Mouse (Mus musculus) lung, postnatal 36 days (tissue): ENCODE measurements around the gene Wbp2nl.

ENCODE experiments used
- DNase-seq: peaks from one replicate; pipeline ENCODE4 v3.0.0; 2022; ENCODE audit warnings: mixed read lengths

The Wbp2nl gene

GRCm38 (mm10) chr15:82298764-82299561 is at the start of gene Wbp2nl:
Gene Wbp2nl (plus strand): TSS chr15:82298954.
- DNase-seq = peak; percentile 5

- no peak for DNase-seq
Observed at GRCm38 (mm10) chr15:82251579-82251978, 47.2 kb upstream of the Wbp2nl start.

DNA sequence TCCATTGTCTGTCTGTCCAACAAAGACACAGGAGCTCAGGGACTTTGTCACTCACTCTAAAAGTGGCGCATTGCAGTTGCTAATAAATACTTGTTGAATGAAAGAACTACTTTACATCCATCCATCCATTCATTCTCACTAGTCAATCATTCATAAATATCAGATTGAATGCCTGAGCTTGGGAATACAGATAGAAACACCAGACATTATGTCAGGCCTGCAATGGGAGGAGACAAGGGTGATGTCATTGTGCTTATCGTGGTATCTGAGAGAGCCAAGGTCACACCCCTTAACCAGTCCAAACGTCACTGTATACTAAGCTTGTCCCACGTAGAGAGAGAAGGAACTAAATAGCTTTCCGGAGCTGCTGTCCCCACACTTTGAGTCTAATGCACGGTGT is 46.7 kb upstream of the Wbp2nl start, which contains the start of gene 1500009C09Rik:
1500009C09Rik (plus strand) TSS at position 301 of the 400 bp plus-strand sequence.
- DNase-seq = no peak

GRCm38 (mm10) chr15:82255248-82255647 is 43.5 kb upstream of the Wbp2nl start:
- DNase-seq = no peak

DNA sequence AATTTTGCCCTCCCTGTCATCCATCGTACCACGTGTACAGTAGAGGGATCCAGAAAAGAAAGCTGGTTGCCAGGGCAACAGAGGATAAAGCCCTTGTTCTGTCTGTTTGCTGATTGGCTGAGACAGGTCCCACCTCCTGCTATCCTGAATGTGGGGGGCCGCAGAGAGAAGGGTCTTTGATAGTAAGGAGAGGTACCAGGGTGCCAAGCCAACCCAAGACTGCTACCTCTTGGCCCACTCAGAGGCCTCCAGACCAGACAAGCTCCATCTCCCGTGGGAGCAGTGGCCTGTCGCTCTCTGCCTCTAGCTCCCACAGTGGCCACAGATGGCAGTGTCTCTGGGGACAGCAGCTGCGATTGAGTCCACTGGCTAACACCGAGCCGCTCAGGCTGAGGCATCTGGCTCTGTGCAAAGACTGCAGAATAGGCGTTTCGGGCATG is 42.8 kb upstream of the Wbp2nl start:
- no peak for DNase-seq

DNA sequence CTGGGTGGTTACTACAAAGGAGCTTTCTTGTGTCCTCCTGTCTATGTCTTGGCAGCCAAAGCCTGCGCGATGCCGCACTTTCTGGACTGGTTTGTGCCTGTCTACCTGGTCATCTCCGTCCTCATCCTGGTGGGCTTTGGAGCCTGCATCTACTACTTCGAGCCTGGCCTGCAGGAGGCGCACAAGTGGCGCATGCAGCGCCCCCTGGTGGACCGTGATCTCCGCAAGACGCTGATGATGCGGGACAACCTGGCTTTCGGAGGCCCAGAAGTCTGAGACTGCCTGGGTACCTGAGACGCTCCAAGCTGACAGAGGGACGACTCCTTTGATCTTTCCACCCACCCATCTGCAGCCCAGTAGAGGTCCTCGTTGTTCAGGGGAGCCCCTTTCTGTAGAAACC is 39.2 kb upstream of the Wbp2nl start:
- peak; percentile 68 for DNase-seq

DNA sequence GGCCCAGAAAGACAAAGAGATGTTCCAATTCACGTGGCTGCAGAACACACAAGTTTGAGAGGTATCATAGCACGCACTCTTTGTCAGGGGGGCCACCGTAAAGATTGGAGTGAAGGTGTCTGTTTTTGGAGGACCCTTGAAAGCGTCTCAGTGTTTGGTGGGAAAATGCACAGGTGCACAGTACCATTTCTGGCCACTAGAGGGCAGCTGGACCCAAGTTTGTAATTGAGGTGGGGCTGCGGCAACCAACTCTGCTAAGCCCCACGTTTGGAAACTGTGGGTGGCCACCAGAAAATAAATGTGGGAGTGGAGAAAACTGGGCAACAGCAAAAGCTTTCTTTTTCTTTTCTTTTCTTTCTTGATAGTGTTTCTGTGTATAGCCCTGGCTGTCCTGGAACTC is 32.4 kb upstream of the Wbp2nl start:
- DNase-seq = peak; percentile 79

DNA sequence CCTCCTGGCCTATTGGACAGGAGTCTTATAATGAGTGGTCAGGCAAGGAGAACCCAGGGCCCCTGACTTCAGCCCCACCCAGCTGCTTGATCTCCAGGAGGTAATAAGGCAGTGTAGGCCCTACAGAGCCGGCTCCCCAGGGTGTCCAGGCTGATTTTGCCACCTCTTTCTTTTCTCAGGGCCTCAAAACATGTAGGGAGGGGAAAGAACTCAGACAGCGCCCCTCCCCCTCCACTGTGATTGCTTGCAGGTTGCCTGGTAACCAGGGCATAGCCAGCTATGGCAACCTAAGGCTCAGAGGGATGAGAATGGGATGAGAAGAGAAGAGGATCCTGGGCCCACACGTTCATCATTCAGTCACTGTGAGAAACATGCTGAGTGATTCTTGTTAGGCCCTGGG is 30.6 kb upstream of the Wbp2nl start:
- DNase-seq = no peak

DNA sequence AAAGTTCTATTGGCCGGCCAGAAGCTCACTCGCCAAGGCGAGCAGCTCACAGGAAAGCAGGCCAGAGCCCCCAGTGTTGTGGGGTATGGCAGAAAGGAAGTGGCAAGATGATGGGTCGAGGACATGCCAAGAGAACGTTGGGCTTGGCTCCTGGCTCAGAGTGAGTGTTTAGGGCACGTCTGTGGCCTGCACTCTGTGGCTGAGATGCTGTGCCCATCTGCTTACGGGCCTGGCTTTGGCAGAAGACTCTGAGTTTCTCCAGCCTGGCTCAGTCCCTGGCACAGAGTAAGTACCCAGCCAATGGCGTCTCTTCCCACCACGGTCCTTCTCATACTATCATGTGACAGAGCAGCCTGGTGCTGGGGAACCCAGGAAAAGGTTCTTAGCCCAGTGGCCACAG is 30.0 kb upstream of the Wbp2nl start:
- DNase-seq = no peak

DNA sequence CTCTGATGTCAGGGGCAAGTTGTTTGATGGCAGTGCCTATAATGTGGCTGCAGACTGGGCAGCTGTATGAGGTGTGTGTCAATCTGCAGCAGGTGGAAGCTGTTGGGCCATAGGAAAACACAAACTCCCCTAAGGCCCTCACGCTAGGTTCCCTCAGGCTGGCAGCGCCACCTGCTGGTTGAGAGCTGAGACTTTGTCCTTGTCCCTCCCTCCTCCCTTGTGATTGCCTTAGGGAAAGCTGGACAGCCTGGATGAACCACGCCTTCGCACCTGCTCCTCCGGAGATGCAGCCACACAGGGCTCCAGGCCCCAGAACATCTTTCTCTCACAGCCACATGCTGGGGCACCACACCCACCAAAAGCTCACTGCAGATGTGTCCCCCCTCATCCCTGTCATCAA is 27.6 kb upstream of the Wbp2nl start:
- DNase-seq = peak; percentile 62

GRCm38 (mm10) chr15:82272295-82272694 is 26.5 kb upstream of the Wbp2nl start:
- DNase-seq = no peak

DNA sequence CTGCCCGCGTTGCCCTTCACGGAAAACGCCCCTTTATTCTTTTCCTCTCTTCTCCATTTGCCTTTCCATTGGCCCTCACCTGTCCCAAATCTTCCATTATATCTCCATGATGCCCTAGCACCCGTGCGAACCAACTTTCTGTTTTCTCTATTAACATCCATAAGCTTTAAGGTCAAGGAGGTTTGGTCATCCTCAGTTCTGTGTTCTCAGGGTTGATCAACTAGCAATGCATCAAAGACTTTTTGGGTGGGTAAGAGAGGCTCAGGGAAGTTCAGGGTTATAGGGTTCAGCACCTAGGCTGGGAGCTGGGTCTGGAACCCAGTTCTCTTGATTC is 24.2 kb upstream of the Wbp2nl start, which contains the start of gene Sept3:
Sept3 (plus strand) TSS at position 301 of the 334 bp plus-strand sequence.
- no peak for DNase-seq

DNA sequence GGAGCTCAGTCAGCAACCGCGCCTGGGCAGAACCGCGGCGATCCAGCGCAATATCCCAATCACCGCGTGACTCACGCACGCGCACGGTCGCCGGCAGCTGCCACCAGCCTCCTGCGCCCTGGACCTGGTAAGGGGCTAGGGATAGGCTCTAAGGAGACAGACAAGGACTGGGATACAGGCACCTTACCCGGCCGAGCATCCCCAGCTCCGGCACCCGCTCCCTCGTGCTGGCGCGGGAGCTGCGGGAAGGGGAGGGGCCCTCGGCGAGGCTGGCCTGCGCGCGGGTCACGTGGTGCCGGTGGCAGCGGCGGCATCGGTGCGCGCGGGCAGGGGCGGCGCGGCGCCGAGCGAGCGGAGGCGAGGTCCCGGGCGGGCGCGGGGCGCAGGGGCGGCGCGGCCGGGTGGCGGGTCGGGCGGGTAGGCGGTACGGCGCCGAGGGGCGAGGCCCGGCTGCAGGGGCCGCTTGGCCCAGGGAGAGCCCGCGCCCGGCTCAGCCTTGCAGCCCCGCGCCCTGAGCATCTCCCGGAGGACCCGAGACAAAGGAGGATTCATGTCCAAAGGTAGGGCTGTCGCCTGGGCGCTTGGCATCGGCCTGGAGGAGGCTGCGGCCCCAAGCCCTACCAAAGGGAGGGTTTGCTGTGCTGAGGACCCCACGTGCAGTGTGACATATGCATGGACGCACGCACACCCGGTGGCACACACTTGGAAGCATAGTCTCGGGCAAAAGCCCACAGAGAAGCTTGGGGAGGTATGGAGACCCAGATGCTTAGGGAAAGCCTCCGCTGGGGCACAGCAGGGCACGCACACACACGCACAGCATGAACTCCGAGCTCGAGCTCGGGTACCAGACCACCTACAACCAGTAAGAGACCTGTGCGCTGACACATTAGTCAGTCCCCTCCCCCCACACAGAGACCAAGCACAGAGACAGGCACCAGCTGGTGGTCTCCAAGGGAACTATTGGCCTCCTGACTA is 23.5 kb upstream of the Wbp2nl start:
- peak; percentile 7 for DNase-seq

DNA sequence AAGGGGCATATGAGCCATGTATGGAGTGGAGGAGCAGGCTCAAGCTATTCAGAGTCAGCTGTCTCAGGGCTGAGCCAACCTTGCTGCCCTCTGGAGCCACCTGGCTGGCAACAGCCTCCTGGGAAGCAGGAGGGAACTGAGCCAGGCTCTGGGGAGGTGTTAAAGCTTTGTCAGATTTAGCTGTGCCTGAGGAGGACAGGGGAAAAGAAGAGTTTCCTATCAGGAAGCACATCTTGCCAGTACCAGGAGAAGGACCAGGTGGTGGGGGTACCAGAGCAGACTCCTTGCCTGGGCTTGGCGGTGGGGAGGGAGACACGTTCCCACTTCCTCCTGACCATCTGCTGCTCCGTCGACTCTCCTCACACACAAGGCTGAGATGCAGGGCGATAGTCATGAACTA is 21.2 kb upstream of the Wbp2nl start:
- no peak for DNase-seq

DNA sequence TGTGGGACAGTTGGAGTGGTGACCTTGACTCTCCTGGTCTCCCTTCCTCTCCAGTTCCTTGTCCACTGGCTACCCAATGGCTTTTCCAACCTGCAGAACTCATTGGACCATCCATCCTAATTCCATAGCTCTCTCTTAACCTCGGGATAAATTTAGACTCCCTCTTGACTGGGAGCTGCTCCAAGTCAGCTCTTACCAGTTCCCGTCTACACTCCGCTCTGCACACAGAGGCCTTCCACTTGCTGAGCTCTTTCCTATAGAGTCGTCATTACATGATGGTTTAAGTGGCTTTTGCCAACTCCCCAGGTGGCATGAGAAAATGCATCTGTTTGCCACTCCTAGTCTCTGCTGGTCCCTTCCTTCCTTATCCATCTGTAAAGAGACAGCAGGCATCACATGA is 18.1 kb upstream of the Wbp2nl start:
- DNase-seq = no peak

GRCm38 (mm10) chr15:82286157-82286556 is 12.6 kb upstream of the Wbp2nl start:
- DNase-seq = no peak

DNA sequence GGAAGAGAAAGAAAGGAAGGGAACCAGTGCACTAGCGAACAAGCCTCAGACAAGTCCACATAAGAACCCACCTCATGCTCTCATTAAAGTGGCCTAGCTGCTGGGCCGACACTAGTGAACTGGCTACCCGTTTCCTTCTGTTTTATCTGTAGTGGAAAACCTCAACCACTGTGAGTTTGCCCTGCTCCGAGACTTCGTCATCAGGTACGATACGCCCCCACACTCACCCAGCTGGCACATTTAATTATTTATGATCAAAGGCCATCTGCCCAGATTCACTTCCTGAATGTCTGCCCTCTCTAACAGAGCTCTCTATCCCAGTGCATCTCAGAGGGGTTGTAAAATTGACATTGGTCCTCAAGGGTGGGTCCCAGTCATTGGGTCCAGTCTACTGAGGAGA is 8.5 kb upstream of the Wbp2nl start:
- no peak for DNase-seq

GRCm38 (mm10) chr15:82292851-82293250 is 5.9 kb upstream of the Wbp2nl start:
- no peak for DNase-seq

- no peak for DNase-seq
Observed at GRCm38 (mm10) chr15:82293271-82293711, 5.5 kb upstream of the Wbp2nl start.

DNA sequence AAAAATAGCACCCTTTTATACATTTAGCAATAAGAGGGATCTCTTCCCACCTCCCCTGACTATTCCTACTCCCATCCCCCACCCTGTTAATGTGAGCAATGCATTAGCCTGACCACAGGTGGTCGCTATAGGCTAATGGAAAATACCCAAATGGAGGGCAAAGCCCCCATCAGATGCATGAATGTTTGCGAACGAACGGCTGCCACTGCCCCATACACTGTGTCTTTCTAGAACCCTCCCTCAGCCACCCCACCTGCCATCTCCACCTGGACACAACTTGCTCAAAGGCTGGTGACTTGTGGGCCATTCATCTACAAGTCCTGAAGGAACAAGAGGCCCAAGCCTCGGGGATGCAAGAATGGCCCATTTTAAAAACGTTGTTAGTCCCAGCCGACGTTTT is 4.7 kb upstream of the Wbp2nl start:
- DNase-seq = peak; percentile 21

DNA sequence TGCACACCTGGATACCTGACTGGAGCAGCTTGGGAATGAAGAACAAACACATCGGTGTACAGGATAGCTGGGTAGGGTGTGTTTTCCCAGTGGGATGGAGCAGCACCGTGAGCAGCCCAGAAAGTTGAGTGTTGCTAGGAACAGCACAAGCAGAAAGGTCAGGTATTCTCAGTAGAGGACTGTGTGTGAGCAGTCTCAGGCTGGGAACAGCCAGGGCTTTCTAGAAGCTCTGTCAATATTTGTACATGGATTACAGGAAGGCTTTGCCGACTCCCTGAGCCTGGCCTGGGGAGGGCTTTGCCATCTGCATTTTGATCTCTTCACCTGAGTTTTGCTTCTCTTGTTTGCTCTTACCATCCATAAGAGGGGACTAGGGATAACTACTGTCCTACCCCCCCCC is 8.4 kb downstream of the Wbp2nl start:
- peak; percentile 11 for DNase-seq

DNA sequence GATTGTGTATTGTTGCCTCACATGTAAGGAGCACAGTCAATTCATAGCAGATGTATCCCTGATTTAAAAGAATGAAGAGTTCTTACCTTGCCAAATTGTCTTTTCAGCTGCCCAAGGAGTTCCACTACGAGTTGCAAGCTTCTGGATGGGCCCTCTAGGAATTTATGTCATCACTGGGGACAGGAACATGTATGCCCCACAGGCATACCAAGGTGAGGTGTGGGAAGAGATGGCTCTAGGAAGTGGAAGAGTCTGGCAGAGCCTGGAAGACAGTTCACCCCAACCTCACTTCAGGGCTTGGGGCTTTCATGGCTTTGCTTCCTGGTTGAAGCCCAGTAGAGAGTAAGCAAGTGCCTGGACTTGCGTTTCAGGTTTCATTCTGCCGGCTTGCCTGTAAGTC is 9.7 kb downstream of the Wbp2nl start:
- no peak for DNase-seq

DNA sequence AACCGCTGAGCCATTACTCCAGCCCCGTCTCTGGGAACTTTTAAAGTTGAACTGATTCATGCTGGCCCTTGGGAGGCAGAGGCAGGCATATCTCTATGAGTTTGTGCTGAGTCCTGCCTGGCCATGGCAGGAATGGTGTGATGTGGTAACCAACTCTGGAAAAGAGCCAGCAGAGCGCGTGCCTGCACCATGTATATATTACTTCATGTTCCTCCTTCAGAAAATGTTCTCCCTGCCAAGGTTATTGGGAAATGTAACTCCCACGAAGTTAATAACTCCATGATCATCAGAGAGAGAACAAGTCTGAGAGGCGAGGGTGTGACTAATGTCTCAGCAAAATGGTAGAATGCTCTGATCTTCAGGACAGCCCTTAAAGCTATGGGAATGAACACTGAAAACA is 19.1 kb downstream of the Wbp2nl start:
- DNase-seq = peak; percentile 45

- no peak for DNase-seq
Observed at GRCm38 (mm10) chr15:82319613-82320012, 20.9 kb downstream of the Wbp2nl start.
